Mouse (Mus musculus) ES-Bruce4 (cell line): ENCODE measurements around the gene Ifna14.

Experiments used
- CTCF ChIP-seq: IDR thresholded peaks from one replicate; pipeline ENCODE4 v1.8.1; 2011; ENCODE audit warnings: low read depth, low read length
- EP300 ChIP-seq: IDR thresholded peaks from 2 replicates; pipeline ENCODE4 v1.6.1; 2011; ENCODE audit warnings: low read depth, low read length; ENCODE audit not compliant: insufficient read depth
- POLR2A ChIP-seq: IDR thresholded peaks from one replicate; pipeline ENCODE4 v1.8.1; 2011; ENCODE audit warnings: low read length; ENCODE audit not compliant: insufficient read depth

DNA sequence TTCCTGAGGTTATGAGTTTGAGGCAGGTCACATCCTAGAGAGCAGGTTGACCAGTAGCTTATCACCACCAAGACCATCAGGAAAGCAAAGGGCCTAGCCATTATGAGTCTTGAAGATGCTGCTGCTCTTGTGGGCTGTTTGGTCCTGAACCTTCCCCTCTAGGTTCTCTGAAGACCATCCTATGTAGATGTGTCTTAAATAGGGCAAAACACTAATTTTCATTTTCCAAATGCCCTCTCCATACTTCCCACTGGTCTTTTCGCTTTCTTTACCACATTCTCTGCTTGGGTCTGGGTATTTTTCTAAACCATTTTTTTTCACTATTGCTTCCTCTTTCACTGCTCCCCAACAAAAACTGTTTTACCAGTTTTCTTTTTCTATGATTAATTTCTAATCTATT, 20.7 kb upstream of the Ifna14 start, which contains the start of gene Ifna9:
- TF ChIP-seq CTCF (no peak), EP300 (no peak), POLR2A (no peak)
